Mouse (Mus musculus) heart, postnatal 10 days (tissue): ENCODE data around the gene Rnf38. TPM values are rescaled to one million over a fixed set of nuclear protein-coding genes. Genes with fewer than 3 reads are reported as not detected.
A peak's percentile ranks its signal among the peaks of the same experiment; 100 is the strongest.

Source experiments
- DNase-seq, 2 experiments: peaks; one replicate each; pipeline ENCODE4 v3.0.0; 2021
- intact Hi-C: fragments of 180-260 bp; cut with DNase I; formaldehyde crosslinking; loops from one replicate; pipeline ENCODE4 v1.15.1; 2025
- total RNA-seq, 2 experiments: library from RNA; stranded (reverse); gene quantifications; 2 replicates each; pipeline ENCODE4 v1.2.3; 2021

The Rnf38 gene
- total RNA-seq, 2 experiments from 2014 or later, result 47.4 to 48.8 TPM

GRCm38 (mm10) chr4:44159839-44160238 lies 73.8 kb downstream of the Rnf38 start:
- intact Hi-C loops, result no loop called here
- no peak for DNase-seq

DNA sequence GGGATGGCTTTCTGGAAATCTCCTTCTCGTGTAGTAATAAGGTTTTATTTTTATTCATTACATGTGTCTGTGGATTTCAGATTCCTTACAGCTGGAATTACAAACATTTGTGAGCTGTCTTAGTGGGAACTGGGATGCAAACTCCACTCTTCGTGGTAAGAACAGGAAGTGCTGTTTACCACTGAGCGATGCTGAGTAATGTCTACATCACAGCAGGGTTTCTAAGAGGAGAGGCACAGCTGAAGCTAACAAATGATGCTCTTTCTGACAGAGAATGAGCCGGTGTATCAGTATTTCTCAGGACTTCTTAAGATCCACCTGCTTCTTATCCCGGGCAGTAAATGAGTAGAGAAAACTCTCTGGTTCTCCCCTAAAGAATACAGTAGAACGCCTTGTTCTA lies 77.1 kb downstream of the Rnf38 start:
- intact Hi-C loops, result no loop called here
- DNase-seq, result no peak

GRCm38 (mm10) chr4:44154884-44155283 lies 78.7 kb downstream of the Rnf38 start:
- intact Hi-C loops, result no loop called here

GRCm38 (mm10) chr4:44152904-44153303 lies 80.7 kb downstream of the Rnf38 start:
- intact Hi-C loops, result no loop called here
- DNase-seq, result no peak

More at GRCm38 (mm10) chr4:44154884-44155283, 78.7 kb downstream of the Rnf38 start:
- no peak for DNase-seq

GRCm38 (mm10) chr4:44126805-44127204 lies 106.8 kb downstream of the Rnf38 start:
- DNase-seq, result no peak
- intact Hi-C loops, result no loop called here

GRCm38 (mm10) chr4:44119410-44120201 lies 114.0 kb downstream of the Rnf38 start:
- intact Hi-C loops, result loop anchor here (1.0 to 10.0 kb wide), 2 partner anchors 54 to 215 kb away; no protein-coding TSS in a partner anchor
- DNase-seq, result peak; percentile 53 to 70

DNA sequence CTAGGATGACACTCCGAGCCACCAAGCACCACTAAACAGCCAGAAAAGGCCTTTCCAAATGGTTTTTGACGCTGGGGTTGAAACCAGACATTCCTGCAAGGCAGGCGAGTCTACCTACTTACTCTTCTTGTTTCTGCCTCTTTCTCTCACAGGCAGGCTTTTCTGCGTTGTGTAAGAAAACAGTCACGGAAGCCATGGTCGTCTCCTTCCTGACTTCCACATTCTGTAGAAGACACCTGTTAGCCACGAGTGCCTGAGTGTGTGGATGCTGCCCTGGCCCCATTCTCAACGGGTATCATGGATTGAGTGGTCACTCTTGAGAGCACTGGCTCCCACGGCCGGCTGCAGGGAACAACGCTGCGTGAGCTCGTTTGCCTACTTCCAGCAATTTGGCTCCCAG lies 118.5 kb downstream of the Rnf38 start:
- no peak for DNase-seq
- intact Hi-C loops, result loop anchor here (10.0 kb wide), 1 partner anchor 210 kb away; no protein-coding TSS in a partner anchor

GRCm38 (mm10) chr4:44113393-44114138 lies 120.0 kb downstream of the Rnf38 start:
- intact Hi-C loops, result loop anchor here (10.0 kb wide), 1 partner anchor 209 kb away; no protein-coding TSS in a partner anchor
- no peak for DNase-seq

DNA sequence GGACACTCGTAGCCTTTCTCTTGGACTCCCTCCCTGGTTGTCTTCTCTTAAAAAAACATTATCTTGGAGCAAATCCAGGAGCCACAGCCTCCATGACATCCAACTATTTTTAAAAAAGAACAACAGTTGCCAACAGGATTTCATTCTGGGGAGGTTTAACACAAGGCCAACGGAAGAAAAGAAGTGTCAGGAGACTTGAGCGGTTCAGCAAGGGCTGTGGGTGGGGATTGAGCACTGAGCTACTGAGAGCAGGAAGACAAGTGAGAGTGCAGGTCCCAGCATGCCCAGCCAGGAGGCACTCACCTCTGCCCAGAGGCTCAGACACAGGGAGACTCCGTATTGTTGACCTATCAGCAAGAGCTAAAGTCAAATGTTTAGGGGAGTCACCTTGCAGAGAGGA lies 120.8 kb downstream of the Rnf38 start:
- intact Hi-C loops, result loop anchor here (10.0 kb wide), 1 partner anchor 208 kb away; no protein-coding TSS in a partner anchor
- peak; percentile 34 to 37 for DNase-seq

DNA sequence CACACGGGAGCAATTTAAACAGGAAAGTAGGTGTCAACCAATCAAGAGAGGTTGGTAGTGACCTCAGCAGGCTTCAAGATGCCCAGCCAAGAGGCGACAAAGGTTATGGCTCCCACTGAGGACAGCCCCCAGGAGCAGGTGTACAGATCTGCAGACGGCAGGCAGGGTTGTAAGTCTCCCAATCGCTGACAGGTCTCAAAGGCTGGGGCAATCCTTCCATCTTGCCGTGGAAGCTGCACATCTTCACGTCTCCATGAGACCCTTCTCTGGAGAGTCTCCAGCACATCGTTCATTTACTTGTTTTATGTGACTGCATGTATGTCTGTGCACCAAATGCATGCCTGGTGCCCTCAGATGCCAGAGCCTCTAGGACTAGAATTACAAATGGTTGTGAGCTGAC lies 122.8 kb downstream of the Rnf38 start:
- intact Hi-C loops, result loop anchor here (10.0 kb wide), 1 partner anchor 206 kb away; no protein-coding TSS in a partner anchor
- DNase-seq, result no peak

- intact Hi-C loops, result no loop called here
- DNase-seq, result no peak
Observed at GRCm38 (mm10) chr4:44108297-44108696, 125.3 kb downstream of the Rnf38 start.

- intact Hi-C loops, result no loop called here
- peak; percentile 44 to 49 for DNase-seq
Observed at GRCm38 (mm10) chr4:44107339-44107738, 126.2 kb downstream of the Rnf38 start.

DNA sequence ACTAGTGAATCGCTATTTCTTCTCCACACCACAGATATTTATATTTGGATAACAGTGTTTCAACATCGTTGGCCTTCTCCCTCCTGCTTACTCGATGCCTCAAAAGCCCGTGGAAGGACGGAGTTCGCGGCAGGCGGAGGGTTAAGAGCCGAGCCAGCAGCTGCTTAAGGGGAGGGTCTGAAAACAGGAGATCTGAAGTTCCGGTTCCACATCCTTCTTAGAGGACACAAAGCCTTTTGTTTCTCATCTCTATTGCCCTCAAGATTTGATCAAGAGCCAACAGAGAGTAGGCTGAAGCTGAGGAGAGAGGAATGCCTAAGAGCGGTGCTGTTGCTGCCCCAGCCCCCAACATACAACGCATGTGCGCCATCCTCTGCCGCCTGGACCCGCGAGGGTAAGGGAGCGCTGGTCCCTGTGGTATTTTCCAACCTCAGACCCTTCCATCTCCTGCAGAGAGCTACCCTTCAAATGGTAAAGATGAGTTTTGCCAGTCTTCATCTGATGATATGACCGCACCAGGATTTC lies 127.2 kb downstream of the Rnf38 start:
- intact Hi-C loops, result no loop called here
- peak; percentile 26 to 39 for DNase-seq

DNA sequence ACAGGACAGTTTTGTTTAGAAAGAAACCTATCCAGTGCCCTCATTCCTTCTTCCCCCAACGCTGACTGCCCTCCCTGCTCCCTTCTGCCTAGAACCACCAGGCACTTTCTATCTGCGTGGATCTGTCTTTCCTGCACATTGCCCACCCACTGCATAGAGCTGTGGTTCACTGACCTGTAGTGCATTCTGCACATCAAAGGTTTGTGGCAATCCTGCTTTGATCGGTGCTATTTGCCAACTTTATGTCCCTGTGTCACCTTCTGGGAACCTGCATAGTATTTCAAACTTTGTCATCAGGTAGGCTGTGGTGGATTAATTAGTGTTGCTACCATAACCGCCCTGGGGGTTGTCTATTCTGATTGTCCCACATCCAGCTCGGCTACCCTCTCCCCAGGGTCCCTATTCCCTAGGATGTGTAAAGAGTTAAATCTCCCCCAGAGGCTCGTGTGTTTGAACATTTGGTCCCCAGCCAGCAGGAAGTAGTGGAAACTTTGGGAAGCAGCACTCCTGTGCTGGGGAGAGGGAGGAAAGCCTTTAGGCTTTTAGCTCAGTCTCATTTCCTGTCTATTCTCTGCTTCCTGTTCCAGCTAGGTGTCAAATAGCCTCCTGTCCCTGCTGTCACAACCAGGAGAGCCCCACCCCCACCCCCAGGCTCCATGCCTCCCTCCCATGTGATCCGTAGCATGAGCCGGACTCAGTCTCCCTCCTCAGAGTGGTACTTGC lies 129.2 kb downstream of the Rnf38 start:
- intact Hi-C loops, result no loop called here
- DNase-seq, result peak; percentile 30 to 52

GRCm38 (mm10) chr4:44103620-44104019 lies 130.0 kb downstream of the Rnf38 start:
- no peak for DNase-seq
- intact Hi-C loops, result no loop called here

- no peak for DNase-seq
- intact Hi-C loops, result no loop called here
Observed at GRCm38 (mm10) chr4:44097576-44098335, 135.8 kb downstream of the Rnf38 start.

DNA sequence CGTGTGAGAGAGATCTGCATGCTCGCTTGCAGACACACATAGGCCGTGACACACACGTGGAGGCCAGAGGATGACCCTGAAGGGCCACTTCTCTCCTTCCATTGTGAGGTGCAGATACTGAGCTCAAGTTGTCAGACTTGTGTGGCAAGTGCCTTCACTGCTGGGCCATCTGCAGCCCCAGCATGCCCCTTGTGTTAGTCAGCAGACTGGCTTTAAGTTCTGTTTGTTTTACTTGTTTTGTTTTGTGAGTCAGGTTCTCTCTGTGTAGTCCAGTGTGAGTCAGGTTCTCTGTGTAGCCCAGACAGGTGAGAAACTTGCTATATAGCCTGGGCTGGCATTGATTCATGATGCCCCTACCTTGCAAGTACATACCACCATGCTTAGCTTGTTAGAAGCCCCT lies 139.1 kb downstream of the Rnf38 start:
- DNase-seq, result no peak
- intact Hi-C loops, result no loop called here

DNA sequence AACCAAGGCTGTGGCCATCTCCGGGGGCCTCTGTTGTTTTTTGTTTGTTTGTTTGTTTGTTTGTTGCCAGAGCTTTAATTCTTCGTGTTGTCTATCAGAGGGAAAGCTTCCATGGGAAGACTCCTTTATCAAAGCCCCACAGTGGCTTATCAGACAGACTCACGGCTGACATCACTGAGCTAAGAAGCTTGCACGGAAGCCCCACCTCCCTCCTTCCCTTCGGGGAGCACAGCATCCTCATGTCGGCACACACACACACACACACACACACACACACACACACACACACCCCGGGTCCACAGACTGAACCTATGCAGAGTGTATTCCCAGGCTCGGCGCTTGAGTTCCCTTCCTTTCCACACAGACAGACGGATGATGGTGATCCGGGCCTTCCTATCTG lies 141.2 kb downstream of the Rnf38 start:
- intact Hi-C loops, result no loop called here
- DNase-seq, result no peak

- no peak for DNase-seq
- intact Hi-C loops, result no loop called here
Observed at GRCm38 (mm10) chr4:44085566-44085965, 148.0 kb downstream of the Rnf38 start.
